Mouse (Mus musculus): Measurements from ENCODE around the gene Lamtor4. TPM values are rescaled to one million over a fixed set of nuclear protein-coding genes. Genes with fewer than 3 reads are reported as not detected.
"Not testable (repeated sequence)": the region's sequence is repeated elsewhere in the genome, so short reads cannot be mapped to it uniquely, and the experiment has no call there.

Lamtor4 gene
- polyA plus RNA-seq (2012; ENCODE audit: insufficient read depth, low replicate concordance) = 61.6 and 131 TPM in 2 replicates

- Histone ChIP-seq H3K27me3 (replicated peaks) (peaks cover 5% of the 10 kb centered on the region), H3K4me1 (peaks cover 59% of the 10 kb centered on the region)
- TF ChIP-seq GATA1 (IDR thresholded peaks at IDR 0.05; ENCODE audit: borderline replicate concordance, low read length) = no peak
- TF ChIP-seq FLI1 (IDR thresholded peaks at IDR 0.05; ENCODE audit: low read length) = no peak
Observed at GRCm38 (mm10) chr5:138255353-138256093, at the start of gene Lamtor4. Gene Lamtor4, plus strand, starts transcription at chr5:138255482.

GRCm38 (mm10) chr5:138207253-138207652, 48.0 kb upstream of the Lamtor4 start:
- Histone ChIP-seq H3K9me3 (peaks cover 50% of the 10 kb centered on the region), H3K27me3 (replicated peaks) (peaks cover 1% of the 10 kb centered on the region), H3K4me3 (replicated peaks) (no peak overlapping the region), H3K4me1 (peaks cover 4% of the 10 kb centered on the region; the same call in 1 of the 2 replicates), H3K36me3 (replicated peaks; ENCODE audit: low read length) (no peaks in the 10 kb centered on the region)
- no peak for TF ChIP-seq GATA1 (IDR thresholded peaks at IDR 0.05; ENCODE audit: borderline replicate concordance, low read length)
- no peak for TF ChIP-seq FLI1 (IDR thresholded peaks at IDR 0.05; ENCODE audit: low read length)

More at GRCm38 (mm10) chr5:138255353-138256093, at the start of gene Lamtor4:
- Histone ChIP-seq H3K9me3 (peaks cover 16% of the 10 kb centered on the region), H3K4me3 (replicated peaks) (peak within 1 kb of the TSS; percentile 94), H3K36me3 (replicated peaks; ENCODE audit: low read length) (peaks cover 34% of the 10 kb centered on the region)

- H3K4me1 ChIP-seq = peaks cover 4% of the 10 kb centered on the region; the same call in 1 of the 2 replicates
- peaks cover 49% of the 10 kb centered on the region for H3K9me3 ChIP-seq
- no peak for TF ChIP-seq FLI1 (IDR thresholded peaks at IDR 0.05; ENCODE audit: low read length)
- TF ChIP-seq GATA1 (IDR thresholded peaks at IDR 0.05; ENCODE audit: borderline replicate concordance, low read length) = no peak
- H3K27me3 ChIP-seq (replicated peaks) = peaks cover 1% of the 10 kb centered on the region
- H3K4me3 ChIP-seq (replicated peaks) = no peak overlapping the region
- no peaks in the 10 kb centered on the region for H3K36me3 ChIP-seq (replicated peaks; ENCODE audit: low read length)
Observed at GRCm38 (mm10) chr5:138207873-138208272, 47.4 kb upstream of the Lamtor4 start.

GRCm38 (mm10) chr5:138216632-138217031, 38.6 kb upstream of the Lamtor4 start:
- H3K4me3 ChIP-seq (replicated peaks); H3K27me3 ChIP-seq (replicated peaks); H3K36me3 ChIP-seq (replicated peaks; ENCODE audit: low read length); H3K4me1 ChIP-seq: not testable (repeated sequence)
- H3K9me3 ChIP-seq = peaks cover 33% of the 10 kb centered on the region

GRCm38 (mm10) chr5:138219864-138220263, 35.4 kb upstream of the Lamtor4 start:
- Histone ChIP-seq H3K4me3 (replicated peaks) (no peak overlapping the region), H3K36me3 (replicated peaks; ENCODE audit: low read length) (no peaks in the 10 kb centered on the region), H3K9me3 (peaks cover 28% of the 10 kb centered on the region), H3K27me3 (replicated peaks) (peaks cover 11% of the 10 kb centered on the region), H3K4me1 (peaks cover 6% of the 10 kb centered on the region; the same call in 1 of the 2 replicates)
- TF ChIP-seq GATA1 (IDR thresholded peaks at IDR 0.05; ENCODE audit: borderline replicate concordance, low read length) = no peak
- TF ChIP-seq FLI1 (IDR thresholded peaks at IDR 0.05; ENCODE audit: low read length) = no peak

- H3K9me3 ChIP-seq = peaks cover 6% of the 10 kb centered on the region
- peaks cover 21% of the 10 kb centered on the region for H3K4me1 ChIP-seq
- no peaks in the 10 kb centered on the region for H3K36me3 ChIP-seq (replicated peaks; ENCODE audit: low read length)
- TF ChIP-seq GATA1 (IDR thresholded peaks at IDR 0.05; ENCODE audit: borderline replicate concordance, low read length) (no peak), FLI1 (IDR thresholded peaks at IDR 0.05; ENCODE audit: low read length) (no peak)
- H3K4me3 ChIP-seq (replicated peaks) = no peak overlapping the region
- peaks cover 14% of the 10 kb centered on the region for H3K27me3 ChIP-seq (replicated peaks)
Observed at GRCm38 (mm10) chr5:138222111-138222510, 33.2 kb upstream of the Lamtor4 start.

- Histone ChIP-seq H3K4me1 (peaks cover 32% of the 10 kb centered on the region), H3K4me3 (replicated peaks) (no peak overlapping the region), H3K9me3 (no peaks in the 10 kb centered on the region), H3K27me3 (replicated peaks) (peaks cover 15% of the 10 kb centered on the region), H3K36me3 (replicated peaks; ENCODE audit: low read length) (no peaks in the 10 kb centered on the region)
- no peak for TF ChIP-seq FLI1 (IDR thresholded peaks at IDR 0.05; ENCODE audit: low read length)
- no peak for TF ChIP-seq GATA1 (IDR thresholded peaks at IDR 0.05; ENCODE audit: borderline replicate concordance, low read length)
Observed at GRCm38 (mm10) chr5:138223287-138223686, 32.0 kb upstream of the Lamtor4 start.

- H3K36me3 ChIP-seq (replicated peaks; ENCODE audit: low read length) = no peaks in the 10 kb centered on the region
- peaks cover 23% of the 10 kb centered on the region for H3K27me3 ChIP-seq (replicated peaks)
- H3K4me3 ChIP-seq (replicated peaks) = peak within 1 kb of the TSS; percentile 19
- peaks cover 55% of the 10 kb centered on the region for H3K4me1 ChIP-seq
- H3K9me3 ChIP-seq = no peaks in the 10 kb centered on the region
- TF ChIP-seq GATA1 (IDR thresholded peaks at IDR 0.05; ENCODE audit: borderline replicate concordance, low read length) (no peak), FLI1 (IDR thresholded peaks at IDR 0.05; ENCODE audit: low read length) (no peak)
Observed at GRCm38 (mm10) chr5:138225700-138226099, 29.6 kb upstream of the Lamtor4 start, which contains the start of gene Nxpe5. Gene Nxpe5, plus strand, starts transcription at chr5:138225898.

- no peak for TF ChIP-seq GATA1 (IDR thresholded peaks at IDR 0.05; ENCODE audit: borderline replicate concordance, low read length)
- TF ChIP-seq FLI1 (IDR thresholded peaks at IDR 0.05; ENCODE audit: low read length) = no peak
- Histone ChIP-seq H3K27me3 (replicated peaks) (peaks cover 24% of the 10 kb centered on the region), H3K4me1 (peaks cover 57% of the 10 kb centered on the region), H3K4me3 (replicated peaks) (peak overlapping the region; percentile 19), H3K36me3 (replicated peaks; ENCODE audit: low read length) (no peaks in the 10 kb centered on the region), H3K9me3 (no peaks in the 10 kb centered on the region)
Observed at GRCm38 (mm10) chr5:138226491-138226890, 28.8 kb upstream of the Lamtor4 start.

- Histone ChIP-seq H3K27me3 (replicated peaks) (peaks cover 26% of the 10 kb centered on the region), H3K9me3 (no peaks in the 10 kb centered on the region), H3K36me3 (replicated peaks; ENCODE audit: low read length) (no peaks in the 10 kb centered on the region), H3K4me3 (replicated peaks) (peak overlapping the region; percentile 57), H3K4me1 (peaks cover 51% of the 10 kb centered on the region)
- TF ChIP-seq FLI1 (IDR thresholded peaks at IDR 0.05; ENCODE audit: low read length) (peak; percentile 76; the same call in 1 of the 2 replicates), GATA1 (IDR thresholded peaks at IDR 0.05; ENCODE audit: borderline replicate concordance, low read length) (peak; percentile 80; the same call in 1 of the 3 replicates)
Observed at GRCm38 (mm10) chr5:138227367-138227766, 27.9 kb upstream of the Lamtor4 start.

Measured in megakaryocyte, embryonic 14.5 days (primary cell).